Mouse (Mus musculus) T-helper 2 cell (primary cell): ENCODE measurements around the gene Ubr4.

Source experiments
- in situ Hi-C: fragments of 300-600 bp; cut with MboI, MseI; formaldehyde crosslinking; loops from one replicate; pipeline ENCODE4 v1.15.1; 2025; ENCODE audit warnings: high pct_unique_total_duplicates

Gene Ubr4

DNA sequence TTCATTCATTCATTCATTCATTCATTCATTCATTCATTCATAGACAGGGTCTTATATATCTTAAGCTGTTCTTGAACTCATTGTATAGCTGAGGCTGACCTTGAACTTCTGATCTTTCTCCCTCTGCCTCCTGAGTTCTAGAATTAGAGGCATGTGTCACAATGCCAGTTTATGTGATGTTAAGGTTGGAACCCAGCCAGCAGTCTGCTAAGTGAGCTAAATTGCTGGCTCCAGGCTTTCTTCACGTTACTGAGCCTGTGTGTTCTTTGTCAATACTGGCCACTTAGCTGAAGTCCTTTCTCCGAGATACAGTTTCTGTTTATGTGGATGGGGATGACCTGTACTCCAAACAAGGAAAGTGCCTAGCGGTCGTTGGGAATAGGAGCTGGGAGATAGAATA lies 78.5 kb downstream of the Ubr4 start:
- in situ Hi-C loops = no loop called here

DNA sequence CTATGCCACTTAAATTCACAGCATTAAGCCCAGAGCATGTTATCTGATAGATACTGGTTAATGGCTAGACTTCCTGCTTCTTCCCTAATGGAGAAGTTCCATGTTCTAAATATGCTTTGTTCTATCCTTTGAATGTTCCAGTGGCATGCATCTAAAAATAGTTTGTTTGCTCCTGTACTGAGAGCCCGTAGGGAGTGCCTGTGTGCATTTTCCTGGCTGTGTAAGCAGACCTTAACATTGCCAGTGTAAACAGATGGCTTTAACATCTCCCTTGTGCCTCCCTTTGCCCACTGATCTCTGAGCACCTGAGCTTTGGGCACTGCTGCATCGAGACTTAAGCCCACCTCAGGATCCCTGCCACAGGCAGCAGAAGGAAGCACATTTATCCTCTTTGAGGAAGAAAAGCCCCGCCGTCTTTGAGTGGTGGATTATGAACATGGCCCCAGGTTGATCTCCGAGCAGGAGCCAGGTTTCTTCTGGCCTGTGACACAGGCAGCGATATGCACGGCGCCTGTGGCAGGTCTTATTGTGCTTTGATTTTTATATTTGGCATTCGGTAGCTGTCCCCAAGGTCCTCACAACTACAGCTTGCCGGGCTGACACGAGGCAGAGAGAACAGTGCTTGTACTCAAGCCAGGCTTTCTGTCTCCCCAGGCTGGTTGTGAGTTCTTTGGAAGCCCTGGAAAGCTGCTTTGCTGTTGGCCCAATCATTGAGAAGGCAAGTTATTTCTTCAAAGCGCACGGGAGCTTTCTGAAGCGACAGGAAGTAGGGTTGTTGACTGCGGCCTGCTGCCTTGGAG lies 80.8 kb downstream of the Ubr4 start:
- in situ Hi-C loops = no loop called here

DNA sequence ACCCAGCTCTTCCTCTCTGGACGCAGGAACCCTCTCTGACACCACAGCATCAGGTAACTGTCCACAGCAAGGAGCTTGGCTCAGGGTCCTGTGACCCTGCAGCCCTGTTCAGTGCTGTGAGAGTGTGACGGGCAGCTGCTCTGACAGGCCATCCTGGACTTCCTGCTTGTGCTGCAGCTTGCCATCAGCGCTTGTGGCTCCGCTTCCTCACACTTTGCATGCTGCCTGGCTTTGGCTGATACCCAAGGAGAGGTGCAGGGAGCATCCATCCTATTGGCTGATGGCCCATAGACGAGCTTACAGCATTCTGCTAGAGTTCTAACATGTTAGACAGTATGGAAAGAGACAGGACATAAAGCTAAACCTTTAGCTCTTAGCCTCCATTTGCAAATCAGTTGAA lies 88.8 kb downstream of the Ubr4 start:
- in situ Hi-C loops = no loop called here

DNA sequence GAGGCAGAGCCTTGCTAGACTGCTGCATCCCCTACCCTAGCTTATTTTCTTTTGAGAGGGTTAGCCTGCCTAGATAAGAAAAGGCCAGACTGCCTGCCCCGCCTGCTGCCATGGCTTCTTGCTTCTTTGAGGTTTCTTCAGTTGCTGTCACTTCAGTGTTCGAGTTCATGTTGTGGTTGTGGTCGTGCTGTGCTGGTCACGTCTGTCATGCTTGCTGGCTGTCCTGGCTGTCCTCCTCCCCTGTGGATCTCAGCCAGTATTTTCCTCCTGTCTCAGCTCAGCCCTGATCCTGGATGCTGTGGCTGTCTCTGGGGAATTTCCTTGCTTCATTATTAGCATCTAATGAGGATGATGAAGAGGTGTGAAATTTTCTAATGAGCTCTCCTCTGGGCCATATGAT lies 89.4 kb downstream of the Ubr4 start:
- in situ Hi-C loops = no loop called here

DNA sequence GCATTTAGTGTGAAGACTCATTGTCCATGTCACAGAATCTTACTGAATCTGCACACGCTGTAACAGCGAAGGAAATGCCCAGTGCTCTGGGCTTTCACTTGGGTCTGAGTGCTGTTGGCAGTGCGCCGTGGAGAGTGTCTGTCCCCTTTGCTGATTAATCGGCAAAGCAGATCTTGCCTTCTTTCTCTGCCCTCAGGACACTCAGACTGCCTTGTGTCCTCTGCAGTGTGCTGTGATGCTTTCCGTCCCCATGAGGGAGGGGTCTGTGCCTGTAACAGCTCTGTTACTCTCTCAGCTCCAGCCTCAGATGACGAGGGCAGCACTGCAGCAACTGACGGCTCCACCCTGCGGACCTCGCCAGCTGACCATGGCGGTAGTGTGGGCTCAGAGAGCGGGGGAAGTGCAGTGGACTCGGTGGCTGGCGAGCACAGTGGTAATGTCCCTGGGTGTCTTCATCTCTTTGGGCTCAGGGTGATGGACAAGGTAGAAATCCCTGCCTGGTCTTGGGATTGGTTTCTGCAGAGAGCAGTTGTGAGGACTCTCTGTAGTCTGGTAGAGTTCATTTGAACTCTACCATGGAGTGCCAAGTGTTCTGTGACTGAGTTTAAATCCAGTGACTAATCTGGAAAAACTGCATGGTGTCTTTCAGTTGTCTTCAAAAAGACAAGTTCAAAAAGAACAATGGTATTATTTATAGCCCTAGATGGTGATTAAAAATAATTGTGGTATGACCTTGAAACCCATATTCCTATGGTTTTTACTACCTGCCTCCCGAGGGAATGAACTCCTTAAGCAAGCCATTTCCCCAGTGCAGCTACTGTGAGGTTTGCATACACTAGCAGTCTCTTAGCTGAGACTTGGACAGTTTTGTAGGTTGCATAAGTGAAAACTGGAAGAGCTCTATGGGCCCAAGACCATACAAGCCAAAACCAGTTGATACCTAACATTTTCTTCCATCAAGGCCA lies 90.3 kb downstream of the Ubr4 start:
- in situ Hi-C loops = no loop called here

DNA sequence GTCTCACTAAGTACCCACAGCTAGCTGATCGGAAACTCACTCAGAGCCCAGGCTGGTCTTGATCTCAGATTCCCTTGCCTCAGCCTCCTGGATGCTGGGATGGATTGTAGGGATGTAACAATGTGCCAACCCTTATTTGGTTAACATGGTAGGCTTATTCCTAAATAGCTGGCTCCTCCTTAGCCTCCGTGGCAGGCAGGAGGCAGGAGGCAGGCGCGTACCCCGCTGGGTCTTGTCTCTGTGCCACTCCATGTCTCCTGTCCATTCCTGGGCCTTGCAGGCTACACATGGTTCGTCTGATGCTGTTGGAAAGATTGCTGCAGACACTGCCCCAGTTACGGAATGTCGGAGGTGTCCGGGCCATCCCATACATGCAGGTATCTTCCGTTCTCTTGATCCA lies 91.9 kb downstream of the Ubr4 start:
- in situ Hi-C loops = no loop called here

DNA sequence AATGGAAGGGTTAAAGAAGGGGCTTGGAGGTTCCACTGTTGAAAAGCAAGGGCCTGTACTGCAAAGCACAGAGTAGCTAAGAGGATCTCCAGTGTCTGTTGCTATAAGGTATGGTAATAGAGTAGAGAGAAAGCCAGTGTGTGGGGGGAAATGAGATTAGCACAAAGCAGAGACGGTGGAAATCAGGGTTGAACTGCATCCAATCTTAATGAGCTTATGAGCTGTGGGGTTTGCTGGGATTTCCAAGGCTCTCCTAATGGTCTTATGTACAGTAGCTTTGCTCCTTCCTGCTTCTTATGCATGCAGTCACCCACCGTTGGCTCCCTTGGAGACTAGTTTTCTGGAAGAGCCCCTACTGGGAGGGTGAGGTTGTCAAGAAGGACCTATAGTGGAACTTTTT lies 93.8 kb downstream of the Ubr4 start:
- in situ Hi-C loops = no loop called here

DNA sequence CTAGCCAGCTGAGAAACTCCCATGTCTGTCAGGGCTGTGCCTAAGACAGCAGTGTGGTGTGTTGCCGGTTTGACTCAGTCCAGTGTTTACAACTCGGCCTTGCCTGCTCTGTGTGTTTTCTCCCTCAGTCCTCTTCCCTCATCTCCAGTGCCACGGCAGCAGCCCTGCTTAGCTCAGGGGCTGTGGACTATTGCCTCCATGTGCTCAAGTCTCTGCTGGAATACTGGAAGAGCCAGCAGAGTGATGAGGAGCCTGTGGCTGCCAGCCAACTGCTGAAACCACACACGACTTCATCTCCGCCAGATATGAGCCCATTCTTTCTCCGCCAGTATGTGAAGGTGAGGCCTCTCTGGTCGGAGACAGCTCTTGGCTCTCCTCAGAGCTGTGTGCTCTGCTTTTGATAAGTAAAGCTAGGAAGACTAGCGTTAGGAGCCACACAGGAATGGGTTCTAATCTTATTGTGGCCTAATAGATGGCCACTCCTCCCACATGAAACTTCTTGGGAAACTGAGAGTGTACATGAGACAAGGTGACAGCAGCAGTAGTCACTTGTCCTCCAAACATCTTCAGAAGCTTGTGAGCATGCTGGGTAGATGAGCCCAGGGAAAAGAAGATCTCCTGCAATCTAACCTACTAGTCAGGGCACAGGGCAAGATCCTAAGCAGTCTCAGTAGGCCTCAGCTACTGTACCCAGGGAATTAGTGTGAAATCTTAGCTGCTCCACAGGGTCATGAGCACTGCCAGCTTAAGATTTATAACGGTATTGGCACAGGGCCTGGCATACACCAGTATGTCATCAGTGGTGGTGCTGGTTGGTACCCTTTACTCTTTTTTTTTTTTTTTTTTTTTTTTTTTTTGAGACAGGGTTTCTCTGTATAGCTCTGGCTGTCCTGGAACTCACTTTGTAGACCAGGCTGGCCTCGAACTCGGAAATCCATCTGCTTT lies 94.6 kb downstream of the Ubr4 start:
- in situ Hi-C loops = no loop called here

DNA sequence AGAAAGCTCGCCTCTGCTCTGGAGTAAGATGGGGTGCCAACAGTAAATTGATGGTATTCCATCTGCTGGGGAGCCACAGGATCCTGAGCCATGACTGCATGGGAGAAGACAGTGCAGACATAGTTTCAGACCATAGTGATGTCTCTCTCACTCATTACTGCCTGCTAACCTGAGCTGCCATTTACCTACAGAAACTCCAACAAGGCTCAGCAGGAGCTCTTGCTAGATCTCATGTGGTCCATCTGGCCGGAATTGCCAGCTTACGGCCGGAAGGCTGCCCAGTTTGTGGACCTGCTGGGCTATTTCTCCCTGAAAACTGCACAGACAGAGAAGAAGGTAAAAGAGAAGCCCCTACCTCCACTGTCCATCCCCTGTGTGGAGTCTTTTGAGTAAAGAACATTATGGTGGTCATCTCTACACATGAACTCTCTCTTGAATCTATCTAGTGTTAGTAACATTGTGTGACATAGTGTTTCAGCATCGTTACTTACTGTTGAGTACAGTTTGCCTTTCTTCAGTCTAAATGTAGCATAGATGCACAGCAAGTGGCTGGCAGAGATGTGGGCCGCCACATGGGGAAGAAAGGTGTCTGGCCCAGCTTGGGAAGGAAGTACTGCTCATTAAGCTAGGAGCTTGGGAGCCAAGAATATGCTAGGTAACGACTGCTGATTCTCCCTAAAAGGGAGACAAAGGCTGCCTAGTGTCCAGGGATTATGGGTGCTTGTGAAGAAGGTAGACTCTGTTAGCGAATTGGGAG lies 100.7 kb downstream of the Ubr4 start:
- in situ Hi-C loops = no loop called here

DNA sequence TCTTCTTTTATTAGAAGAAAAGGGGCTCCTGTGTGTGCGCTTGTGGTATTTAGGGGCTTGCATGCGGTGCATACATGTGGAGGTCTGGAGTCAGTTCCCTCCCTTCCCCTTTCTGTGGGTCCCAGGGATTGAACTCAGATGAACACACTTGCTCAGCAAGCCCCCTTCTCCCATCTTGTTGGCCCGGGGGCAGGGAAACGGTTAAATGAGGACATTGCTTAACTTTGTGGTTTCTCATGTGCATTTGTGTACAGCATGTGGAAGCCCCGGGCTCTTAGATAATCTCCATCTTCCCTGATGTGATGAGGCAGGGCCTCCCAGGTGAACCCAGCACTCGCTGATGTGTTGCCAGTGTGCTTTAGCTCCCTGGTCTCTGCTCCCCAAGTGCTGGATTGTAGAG lies 101.9 kb downstream of the Ubr4 start:
- in situ Hi-C loops = no loop called here

DNA sequence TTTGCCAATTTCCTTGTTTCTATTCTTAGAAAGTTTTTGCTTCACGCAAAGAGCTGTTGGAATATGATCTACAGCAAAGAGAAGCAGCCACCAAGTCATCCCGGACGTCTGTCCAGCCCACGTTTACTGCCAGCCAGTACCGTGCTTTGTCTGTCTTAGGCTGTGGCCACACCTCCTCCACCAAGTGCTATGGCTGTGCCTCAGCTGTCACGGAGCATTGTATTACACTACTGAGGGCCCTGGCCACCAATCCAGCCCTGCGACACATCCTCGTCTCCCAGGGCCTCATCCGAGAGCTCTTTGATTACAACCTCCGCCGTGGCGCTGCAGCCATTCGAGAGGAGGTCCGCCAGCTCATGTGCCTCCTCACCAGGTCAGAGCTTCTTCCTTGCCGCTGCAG lies 107.6 kb downstream of the Ubr4 start:
- in situ Hi-C loops = no loop called here

DNA sequence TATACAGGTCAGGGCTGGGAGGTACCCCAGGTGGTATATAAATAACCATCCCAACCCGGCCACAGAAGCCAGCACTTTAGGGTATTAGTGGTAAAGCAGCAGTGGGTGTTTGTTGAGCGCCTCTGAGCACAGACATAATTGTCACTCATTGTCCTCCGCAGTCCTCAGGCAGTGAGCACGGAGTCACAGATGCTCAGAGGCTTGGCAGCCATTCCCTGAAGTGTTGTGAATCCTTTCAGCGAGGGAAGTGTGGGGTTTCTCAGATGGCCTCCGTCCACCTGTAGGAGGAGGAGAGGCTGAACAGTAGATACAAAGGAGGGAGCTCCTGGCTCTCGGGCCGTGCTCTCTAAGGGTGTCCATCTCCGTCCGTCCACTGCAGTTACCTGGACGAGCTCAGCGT lies 111.8 kb downstream of the Ubr4 start:
- in situ Hi-C loops = no loop called here

DNA sequence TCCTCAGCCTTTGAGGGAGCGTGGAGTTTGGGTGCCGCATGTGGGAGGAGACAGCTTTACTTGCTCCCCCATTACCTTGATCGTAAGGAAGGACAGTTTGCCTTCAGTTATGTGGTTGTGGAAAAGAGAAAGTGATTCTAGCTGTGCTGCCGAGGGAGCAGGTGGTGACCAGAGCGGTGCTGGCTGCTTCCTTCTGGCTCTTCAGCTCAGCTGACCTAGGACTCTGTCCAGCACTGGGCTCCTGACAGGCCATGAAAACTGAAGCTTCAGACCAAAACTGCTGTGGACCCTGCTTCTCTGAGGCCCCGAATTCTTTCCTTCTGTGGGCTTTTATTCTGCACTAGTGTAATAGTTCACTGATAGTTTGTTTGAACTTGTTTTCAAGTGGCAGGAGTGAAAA lies 114.1 kb downstream of the Ubr4 start:
- in situ Hi-C loops = loop anchor here (5.0 kb wide), 1 partner anchor 96 kb away; no protein-coding TSS in a partner anchor

DNA sequence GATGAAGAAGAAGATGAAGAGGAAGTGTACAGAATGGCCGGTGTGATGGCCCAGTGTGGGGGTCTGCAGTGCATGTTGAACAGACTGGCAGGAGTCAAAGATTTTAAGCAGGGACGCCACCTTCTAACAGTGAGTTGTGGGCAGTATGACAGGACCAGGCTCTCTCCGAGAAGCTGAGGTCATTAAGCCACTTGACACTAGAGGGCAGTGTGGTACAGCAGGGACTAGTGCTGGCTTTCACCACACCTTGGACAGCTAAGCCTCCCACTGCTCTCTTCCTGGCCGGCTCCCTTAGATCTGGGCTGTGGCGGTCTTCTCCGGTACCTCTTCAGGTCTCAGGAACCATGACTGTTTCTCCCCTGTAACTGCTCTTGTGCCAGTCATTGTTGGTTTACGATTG lies 117.8 kb downstream of the Ubr4 start:
- in situ Hi-C loops = loop anchor here (5.0 kb wide), 1 partner anchor 162 kb away; no protein-coding TSS in a partner anchor

DNA sequence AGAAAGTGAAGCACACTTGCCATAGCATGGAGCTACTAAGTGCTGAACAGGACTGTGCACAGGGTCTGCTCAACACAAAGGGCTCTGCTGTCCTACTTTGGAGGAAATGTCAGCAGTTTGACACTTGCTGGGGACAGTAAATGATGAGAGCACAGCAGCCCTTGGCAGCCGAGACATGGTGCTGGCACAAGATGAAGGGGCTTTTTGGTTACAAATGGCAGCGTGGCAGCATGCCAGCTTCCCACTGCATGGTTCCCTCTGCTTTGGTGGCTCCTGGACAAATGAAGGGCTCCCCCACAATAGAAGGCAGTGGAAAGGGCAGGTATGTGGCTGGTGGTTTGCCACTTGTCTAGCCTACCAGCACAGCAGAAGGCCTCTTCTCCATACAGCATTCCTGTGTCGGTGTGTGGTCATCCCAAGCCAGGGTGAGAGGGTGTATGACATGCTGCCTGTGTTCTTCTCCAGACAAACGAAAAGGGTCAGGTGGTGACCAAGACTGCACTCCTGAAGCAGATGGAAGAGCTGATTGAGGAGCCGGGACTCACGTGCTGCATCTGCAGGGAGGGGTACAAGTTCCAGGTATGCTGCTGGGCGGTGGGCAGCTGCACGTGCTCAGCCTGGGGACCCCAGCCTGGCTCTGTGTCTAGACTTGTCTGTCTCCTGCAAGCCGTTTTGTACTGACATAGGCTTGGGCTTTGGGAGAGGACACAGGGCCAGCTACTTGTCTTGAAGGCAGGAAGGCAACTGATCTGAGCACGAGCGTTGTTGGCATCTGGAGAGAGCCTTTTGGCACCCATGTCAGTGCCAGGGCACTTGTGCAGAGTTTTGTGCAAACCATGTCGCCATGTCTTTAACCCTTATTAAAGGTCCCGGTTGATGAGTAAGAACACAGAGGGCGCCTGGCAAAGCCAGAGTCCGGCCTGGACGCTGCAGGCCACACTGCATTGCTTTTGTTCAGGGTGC lies 124.5 kb downstream of the Ubr4 start:
- in situ Hi-C loops = no loop called here

DNA sequence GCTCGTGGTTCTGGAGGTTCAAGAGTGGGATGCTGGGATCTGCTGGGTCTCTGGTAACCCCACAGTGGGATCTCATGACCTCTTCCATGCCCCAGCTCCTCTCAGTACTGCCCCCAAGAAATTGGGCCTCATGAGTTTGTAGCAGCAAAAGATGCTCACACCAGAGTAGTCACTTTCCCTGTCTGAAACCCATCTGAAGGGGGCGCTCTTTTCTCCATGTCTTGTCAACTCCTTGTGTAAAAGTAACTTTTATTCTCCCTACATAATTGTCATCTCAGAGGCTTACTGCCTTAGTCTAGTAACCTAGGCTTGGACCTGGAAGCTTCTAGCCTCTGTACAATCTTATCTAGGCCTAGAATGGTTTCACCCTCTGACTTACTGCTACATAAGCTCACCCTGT lies 125.6 kb downstream of the Ubr4 start:
- in situ Hi-C loops = no loop called here

DNA sequence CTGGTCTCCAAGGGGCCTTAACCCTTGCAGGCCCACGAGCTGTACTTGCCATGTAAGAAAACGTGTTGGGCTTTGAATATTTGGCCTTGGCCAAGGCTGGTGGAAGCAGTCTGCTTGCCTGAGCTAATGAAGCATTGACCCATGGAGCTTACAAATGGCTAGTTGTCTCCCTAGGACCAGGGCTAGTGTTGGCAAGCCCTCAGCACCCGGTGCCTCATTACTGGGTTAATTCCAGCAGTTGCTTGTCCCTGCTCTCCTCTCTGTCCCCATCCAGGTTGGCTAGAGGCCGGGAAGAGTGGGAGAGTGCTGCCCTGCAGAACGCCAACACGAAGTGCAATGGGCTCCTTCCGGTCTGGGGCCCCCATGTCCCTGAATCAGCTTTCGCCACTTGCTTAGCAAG lies 126.8 kb downstream of the Ubr4 start:
- in situ Hi-C loops = no loop called here

DNA sequence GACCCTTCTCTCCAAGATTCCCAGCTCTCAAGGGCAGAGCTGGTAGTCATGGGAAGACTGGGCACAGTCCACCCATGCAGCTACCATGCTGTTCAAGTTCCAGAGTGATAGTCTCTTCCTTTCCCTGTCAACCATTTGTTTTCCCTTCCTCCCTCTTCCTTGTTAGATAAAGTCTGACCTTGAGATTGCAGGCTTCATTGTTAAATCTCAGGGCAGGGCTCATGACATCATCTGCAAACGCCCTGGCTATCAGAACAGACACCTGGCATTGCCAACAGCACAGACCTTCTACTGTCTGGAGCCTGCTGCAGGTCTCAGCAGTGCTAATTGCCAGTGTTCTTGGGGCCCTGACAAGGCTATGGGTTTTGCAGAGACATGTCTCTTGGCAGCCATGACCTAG lies 129.0 kb downstream of the Ubr4 start:
- in situ Hi-C loops = no loop called here

DNA sequence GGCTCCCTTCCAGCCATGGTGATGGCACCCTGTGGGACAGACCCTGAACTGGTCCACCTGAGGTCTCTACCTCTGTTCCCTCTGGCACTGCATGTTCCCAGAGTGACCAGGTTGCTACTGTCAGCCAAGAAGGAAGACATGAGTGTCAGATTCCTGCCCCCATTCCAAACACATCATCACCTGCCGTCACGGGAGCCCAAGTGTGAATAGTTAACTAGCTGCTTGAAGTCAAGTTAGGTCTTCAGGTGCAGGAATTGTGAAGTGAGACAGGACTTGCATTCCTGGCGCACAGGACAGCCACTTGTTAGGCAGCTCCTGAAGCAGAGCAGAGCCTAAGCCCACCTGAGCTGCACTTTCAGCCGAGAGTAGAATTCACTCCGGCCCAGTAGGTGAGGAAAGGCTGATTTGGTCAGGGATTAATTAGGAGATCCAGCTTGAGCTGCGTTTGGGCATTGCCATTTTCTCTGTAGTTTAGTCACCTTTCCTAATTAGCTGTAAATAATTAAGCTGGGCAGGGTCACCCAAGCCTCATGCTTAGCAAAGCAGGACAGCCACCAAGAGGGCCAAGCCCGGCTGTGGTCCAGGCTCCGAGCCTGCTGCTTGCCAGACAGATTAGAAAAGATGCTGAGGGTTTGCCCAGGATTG lies 131.2 kb downstream of the Ubr4 start:
- in situ Hi-C loops = no loop called here
